Mouse (Mus musculus) urinary bladder, postnatal 36 days (tissue): ENCODE measurements around the gene Lrfn2.

Experiments
- DNase-seq, 2 experiments: peaks; one replicate each; pipeline ENCODE4 v3.0.0; 2022; ENCODE audit warnings: low spot score in 2 of 2, mixed read lengths in 1 of 2

Lrfn2 gene

GRCm38 (mm10) chr17:48963740-48964139, 31.6 kb downstream of the Lrfn2 start:
- no peak for DNase-seq

DNA sequence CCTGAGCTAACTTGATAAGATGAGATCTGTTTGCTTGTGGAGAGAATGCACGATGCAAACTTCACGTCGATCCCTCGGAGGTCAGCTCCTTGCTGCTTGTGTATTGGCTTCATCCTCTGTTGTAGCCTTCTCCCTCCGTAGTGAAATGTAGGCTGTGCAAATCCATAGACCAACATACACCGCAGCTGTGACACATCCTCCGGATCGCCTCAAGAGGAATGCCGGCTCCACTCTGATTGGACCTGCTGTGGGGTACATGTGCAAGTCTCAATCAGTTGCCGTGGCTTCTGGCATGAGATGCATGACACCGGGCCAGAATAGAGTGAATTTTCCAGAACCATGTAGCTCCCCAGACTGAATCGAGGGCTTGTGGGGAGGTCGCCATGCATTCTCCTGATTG, 36.1 kb downstream of the Lrfn2 start:
- DNase-seq = no peak

- no peak for DNase-seq
These were observed 39.1 kb downstream of the Lrfn2 start for GRCm38 (mm10) chr17:48971296-48971695.

DNA sequence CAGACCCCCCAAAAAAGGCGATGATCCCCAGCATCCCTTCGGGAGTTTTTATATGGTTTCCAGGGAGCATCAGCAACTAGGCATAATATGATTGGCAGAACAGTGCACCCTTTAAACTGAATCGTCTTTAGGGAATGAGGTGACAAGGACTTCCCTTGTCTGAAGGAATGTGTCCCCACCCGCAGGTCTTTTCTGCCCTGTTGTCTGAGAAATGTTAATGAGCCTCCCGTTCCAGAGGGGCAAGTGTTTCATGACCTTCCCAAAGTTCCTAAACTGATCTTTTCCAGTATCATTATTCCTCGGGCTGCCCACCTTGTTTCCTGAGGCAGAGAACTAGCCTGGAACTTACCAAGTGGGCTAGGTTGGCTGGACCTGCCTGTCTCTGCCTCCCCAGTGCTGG, 40.7 kb downstream of the Lrfn2 start:
- no peak for DNase-seq

DNA sequence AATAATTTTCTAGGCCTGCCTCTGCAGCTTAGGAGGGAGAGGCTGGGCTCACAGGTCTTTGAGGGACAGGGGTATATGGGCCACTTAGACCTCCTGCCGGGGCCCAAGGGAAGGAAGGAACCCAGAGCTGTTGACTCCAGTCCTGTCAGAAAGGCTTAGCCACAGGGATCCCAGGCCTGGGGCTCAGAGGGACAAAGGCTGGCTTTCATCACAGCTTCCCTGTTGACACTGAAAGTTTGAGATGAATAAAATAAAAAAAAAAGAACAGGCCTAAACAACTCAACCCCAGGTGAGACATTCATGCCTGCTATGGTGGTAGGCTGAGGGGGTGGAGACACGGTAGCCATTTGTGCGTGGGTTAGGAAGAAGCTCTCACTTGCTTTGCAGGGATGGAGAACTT, 41.2 kb downstream of the Lrfn2 start:
- DNase-seq = no peak

GRCm38 (mm10) chr17:48975055-48975454, 42.9 kb downstream of the Lrfn2 start:
- no peak for DNase-seq

GRCm38 (mm10) chr17:48976611-48977022, 44.4 kb downstream of the Lrfn2 start:
- DNase-seq = no peak

GRCm38 (mm10) chr17:48995256-48995993, 63.2 kb downstream of the Lrfn2 start:
- DNase-seq = no peak

GRCm38 (mm10) chr17:48999463-49000227, 67.5 kb downstream of the Lrfn2 start:
- DNase-seq = no peak

GRCm38 (mm10) chr17:49009384-49010073, 77.3 kb downstream of the Lrfn2 start:
- no peak for DNase-seq

DNA sequence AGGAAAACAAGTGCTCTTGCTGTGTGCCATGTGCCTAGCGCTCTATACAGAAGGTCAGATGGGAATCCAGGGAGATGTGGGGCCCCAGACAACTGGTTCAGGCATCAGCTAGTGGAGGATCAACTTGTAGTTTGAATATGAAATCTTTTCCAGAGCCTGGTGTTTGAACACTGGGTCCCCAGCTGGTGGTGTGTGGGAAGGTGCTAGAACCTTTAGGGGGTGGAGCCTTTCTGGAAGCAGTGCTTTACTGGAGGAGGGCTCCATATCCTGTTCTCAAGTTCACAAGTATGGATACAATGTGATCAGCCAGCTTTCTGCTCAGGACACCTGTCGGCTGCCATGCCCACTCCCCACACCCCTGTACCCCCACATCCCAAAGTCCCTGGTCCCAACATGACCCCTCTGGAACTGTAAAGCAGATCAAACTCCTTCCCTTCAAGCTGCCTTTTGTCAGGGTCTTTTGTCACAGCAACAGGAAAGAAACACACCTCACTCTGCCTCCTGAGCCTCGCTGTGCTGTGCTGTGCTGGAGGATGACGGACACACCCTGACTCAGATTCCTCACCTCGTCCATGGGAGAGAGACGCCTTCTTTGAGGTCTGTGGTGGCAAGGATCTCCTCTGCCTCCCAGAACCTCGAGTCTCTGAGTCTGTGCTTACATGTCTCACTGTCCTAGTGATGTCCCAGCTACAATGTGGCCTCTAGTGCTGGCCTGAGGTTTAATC, 81.9 kb downstream of the Lrfn2 start:
- no peak for DNase-seq

GRCm38 (mm10) chr17:49015368-49015767, 83.2 kb downstream of the Lrfn2 start:
- no peak for DNase-seq

DNA sequence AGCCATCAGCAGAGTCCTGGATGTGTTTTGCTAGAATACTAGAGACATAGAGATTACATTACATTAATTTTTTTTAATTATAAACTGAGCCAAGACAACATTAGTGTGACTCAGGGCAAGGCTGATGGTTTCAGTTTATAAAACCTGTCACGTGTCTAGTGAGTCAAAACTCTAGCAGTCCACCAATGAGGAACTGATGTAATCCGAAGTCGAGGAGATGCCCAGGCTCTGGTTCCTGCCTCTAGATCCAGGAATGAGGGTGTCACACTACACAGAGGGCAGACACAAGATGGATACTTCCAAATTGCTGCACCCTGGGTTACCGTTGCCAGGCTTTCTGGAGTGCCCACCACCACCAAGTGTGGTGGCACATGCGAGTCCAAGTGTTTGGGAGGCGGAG, 84.0 kb downstream of the Lrfn2 start:
- no peak for DNase-seq

DNA sequence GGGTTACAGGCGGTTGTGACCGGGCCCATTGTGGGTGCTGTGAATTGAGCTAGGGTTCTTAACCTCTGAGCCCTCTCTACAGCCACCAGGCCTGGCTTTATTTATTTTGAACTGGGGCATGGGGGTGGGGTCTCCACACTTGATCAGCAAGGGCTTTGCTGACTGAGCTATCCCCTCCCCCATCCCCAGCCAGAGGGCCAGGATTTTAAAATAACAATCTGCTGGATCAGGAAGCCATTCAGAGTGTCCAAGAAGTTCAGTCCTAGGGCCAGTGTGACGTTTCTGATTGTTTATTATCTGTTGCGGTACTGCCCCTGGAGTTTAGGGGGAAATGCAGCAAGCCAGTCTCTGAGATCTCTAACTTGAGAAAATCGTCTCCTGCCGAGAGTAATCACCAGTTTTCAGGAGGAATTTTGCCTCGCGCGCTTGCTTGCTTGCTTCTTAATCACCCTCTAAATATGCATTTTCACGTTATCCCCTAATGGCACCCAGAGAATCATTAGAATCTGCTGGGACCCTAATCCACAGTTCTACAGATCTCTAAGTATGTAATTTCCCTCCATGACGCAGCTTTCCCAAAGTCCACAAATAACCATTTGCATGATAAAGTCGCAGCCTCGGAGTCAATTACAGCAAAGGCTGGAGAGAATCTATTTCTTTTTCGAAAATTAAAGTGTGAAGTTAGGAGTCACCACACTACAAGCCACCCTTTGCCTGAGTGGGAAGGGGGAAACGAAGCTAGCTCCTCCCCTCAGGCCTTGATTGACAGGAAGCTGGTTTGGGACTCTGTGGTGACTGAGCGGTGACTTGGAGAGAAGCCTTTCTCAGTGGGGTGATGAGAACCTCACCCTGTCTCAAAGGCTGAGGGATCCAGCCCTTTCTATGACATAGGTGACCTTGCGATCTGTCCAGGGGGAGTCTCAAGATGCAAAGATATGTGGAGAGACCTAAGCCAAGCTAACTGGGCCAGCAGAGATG, 85.5 kb downstream of the Lrfn2 start:
- DNase-seq = no peak

DNA sequence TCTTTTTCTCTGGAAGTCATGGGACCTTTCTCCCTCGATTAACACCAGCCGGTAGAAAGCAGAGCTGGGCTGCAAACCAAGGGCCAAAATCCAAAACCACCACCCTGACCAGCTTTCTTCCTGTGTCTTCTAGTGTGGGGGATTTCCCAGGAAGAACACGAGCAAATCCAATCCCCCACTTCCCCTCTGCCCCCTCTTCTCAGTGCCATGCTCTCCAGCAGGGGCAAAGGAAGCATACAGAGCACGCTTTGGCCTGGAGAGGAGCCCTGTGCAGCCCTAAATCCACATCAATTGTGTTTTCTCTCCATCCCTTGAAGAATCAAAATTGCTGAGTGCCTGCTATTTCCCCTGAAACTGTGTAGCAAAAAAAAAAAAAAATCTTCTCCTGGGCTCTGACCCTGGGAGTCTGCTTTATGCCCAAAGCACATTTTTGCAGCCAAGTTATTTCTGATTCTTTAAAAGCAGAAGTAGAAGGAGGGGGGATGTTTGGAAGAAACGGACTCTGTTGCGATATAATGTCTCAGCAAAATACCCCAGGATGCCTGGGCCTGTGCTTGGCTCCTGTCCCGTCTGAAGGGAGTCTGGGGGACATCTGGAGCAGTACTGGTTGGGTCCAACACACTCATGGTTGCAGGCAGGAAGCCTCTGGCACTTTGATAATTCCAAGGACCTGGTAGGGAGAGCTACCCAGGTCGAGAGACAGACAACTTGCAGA, 86.8 kb downstream of the Lrfn2 start:
- no peak for DNase-seq

DNA sequence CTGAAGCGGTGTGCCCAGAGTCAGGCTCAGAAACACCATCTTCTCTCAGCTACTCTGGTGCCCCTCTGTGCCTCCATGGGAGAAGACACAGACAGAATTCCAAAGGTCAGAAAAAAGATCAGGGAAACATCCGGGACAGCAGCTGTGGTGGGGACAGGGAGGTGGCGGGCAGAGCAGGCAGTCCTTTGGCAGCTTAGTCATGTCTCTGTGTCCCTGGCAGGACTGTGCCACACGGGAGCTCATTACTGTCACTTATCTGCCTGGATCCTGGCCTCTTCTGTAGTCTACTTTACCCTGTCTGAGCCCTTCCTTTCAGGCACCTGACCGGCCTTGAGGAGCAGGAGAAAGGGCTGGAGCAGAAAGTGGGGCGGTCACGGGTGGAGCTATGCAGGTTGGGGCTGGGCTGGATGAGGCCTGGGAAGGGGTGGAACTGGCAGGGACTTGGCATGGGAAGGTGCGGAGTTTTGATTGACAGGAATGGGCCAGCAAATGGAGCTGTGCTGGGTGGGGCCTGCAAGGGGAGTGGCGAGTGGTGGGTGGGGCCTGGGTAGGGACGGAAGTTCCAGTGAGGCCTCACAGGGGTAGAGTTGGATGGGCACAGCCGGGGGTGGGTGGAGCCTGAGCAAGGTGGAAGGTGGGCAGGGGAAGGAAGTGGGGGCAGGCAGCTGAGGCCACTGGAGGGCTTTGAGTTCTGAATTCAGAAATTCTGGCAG, 97.5 kb downstream of the Lrfn2 start:
- peak in 1 of 2 experiments; percentile 17 for DNase-seq

- no peak for DNase-seq
These were observed 98.1 kb downstream of the Lrfn2 start for GRCm38 (mm10) chr17:49030269-49030615.

GRCm38 (mm10) chr17:49030841-49031240, 98.7 kb downstream of the Lrfn2 start:
- no peak for DNase-seq

- DNase-seq = peak; percentile 27 to 54
These were observed 99.6 kb downstream of the Lrfn2 start for GRCm38 (mm10) chr17:49031790-49032189.

- no peak for DNase-seq
These were observed 101.1 kb downstream of the Lrfn2 start for GRCm38 (mm10) chr17:49033276-49033675.
